Mouse (Mus musculus): ENCODE results near the gene Kcnip4.

GRCm38 (mm10) chr5:48864268-48864967 lies 660.3 kb downstream of the Kcnip4 start:
- TF ChIP-seq CTCF (IDR thresholded peaks at IDR 0.05; ENCODE audit: borderline replicate concordance, control insufficient read depth, extremely low read depth, insufficient read depth, low read length, poor library complexity) = no peak
- no peak for TF ChIP-seq POLR2A (IDR thresholded peaks at IDR 0.05; ENCODE audit: control insufficient read depth, extremely low read depth, insufficient read depth, low read length, poor library complexity)

Measured in thymus, adult 2 months (tissue).